Mouse (Mus musculus): ENCODE measurements at regions not wholly inside any gene's neighbourhood (a gene's known extent, or its start where the extent isn't known, plus 50 kb on each side); places are given as distances from the start of the nearest gene placed in this dataset.

- TF ChIP-seq CTCF (IDR thresholded peaks at IDR 0.05; ENCODE audit: low read depth, low read length), result no peak
- TF ChIP-seq POLR2A (IDR thresholded peaks at IDR 0.05; ENCODE audit: insufficient read depth, low read length), result no peak
Observed at GRCm38 (mm10) chr12:10658826-10659225, 268.3 kb downstream of the Rdh14 start.
